ENCODE assay signal across 24 mouse cellular contexts in genomic region chr4:140949052-140949451, GRCm38 (mm10). TPM values are rescaled to one million over a fixed set of nuclear protein-coding genes. Genes with fewer than 3 reads are reported as not detected.
A peak's percentile ranks its signal among the peaks of the same experiment; 100 is the strongest.
DNase-seq lines count a peak whose midpoint lies in the region; ATAC-seq lines count a peak whose summit lies in the region.
"Had no signal": no experiment of that assay in that cellular context is flagged by ENCODE, and none has a peak within 500 bp of the region (broad histone marks: within the 10 kb centered on the region; RNA-seq: fewer than 3 reads in every experiment).

No protein-coding gene starts in this region.

- no peaks in the 10 kb centered on the region for H3K4me1 ChIP-seq in hindbrain, embryonic 16.5 days (ENCODE audit: control insufficient read depth, insufficient read depth, low read depth, low read length)
- H3K4me1 ChIP-seq: hindbrain, embryonic 13.5 days; midbrain, embryonic 15.5 days had no signal

- WGBS in hindbrain, embryonic 16.5 days, result 79% methylated on average over 8 of the region's 8 CpGs

- no peak for ATAC-seq in hindbrain, embryonic 16.5 days
- ATAC-seq: forebrain, embryonic 15.5 days; inflammation-experienced regulatory T-cells, adult 6 months; midbrain, embryonic 15.5 days had no signal

- H3K4me3 ChIP-seq in hindbrain, embryonic 16.5 days (ENCODE audit: low read length), result no peak overlapping the region
- H3K4me3 ChIP-seq: forebrain, embryonic 15.5 days; hindbrain, embryonic 13.5 days; limb, embryonic 12.5 days; liver, embryonic 15.5 days; midbrain, embryonic 10.5 days; midbrain, embryonic 15.5 days had no signal

- no peaks in the 10 kb centered on the region for H3K27me3 ChIP-seq in hindbrain, embryonic 16.5 days (replicated peaks; ENCODE audit: control insufficient read depth, insufficient read depth, low read length)
- H3K27me3 ChIP-seq: forebrain, embryonic 15.5 days; limb, embryonic 12.5 days; midbrain, embryonic 15.5 days had no signal

- peak; percentile 38 to 56 for DNase-seq in spleen, adult 18-20 months
- no peak for DNase-seq in spleen, adult 12 weeks (ENCODE audit: low spot score)
- peak; percentile 52 for DNase-seq in A20 (ENCODE audit: low read depth, low spot score)
- peak; percentile 59 for DNase-seq in induced T-regulatory cell, adult 2 months (ENCODE audit: low read depth)
- DNase-seq in thymus, postnatal 36 days, result peak; percentile 59 to 66
- DNase-seq in layer of hippocampus, adult 9-10 months (ENCODE audit: low spot score), result no peak
- DNase-seq: adrenal gland, adult 8-10 months; cerebellum, adult 8-10 months; cerebellum, postnatal 36 days; gastrocnemius, postnatal 25 days; heart, adult 18-20 months; heart, postnatal 4 days; lung, embryonic 14.5 days; lung, postnatal 14 days had no signal

- H3K27ac ChIP-seq in hindbrain, embryonic 16.5 days (ENCODE audit: low read depth, low read length), result no peak overlapping the region
- H3K27ac ChIP-seq: forebrain, embryonic 15.5 days; hindbrain, embryonic 13.5 days; limb, embryonic 12.5 days; liver, embryonic 15.5 days; midbrain, embryonic 10.5 days; midbrain, embryonic 15.5 days had no signal

- H3K9ac ChIP-seq in hindbrain, embryonic 16.5 days (ENCODE audit: low read depth, low read length), result no peak overlapping the region
- H3K9ac ChIP-seq: forebrain, embryonic 15.5 days; hindbrain, embryonic 13.5 days; limb, embryonic 12.5 days; liver, embryonic 15.5 days; lung, embryonic 14.5 days; midbrain, embryonic 15.5 days had no signal

- no peak overlapping the region for H3K4me2 ChIP-seq in hindbrain, embryonic 16.5 days (ENCODE audit: low read length)
- H3K4me2 ChIP-seq: forebrain, embryonic 15.5 days; heart, embryonic 11.5 days; hindbrain, embryonic 13.5 days; limb, embryonic 12.5 days; liver, embryonic 15.5 days; lung, embryonic 14.5 days; midbrain, embryonic 15.5 days had no signal

- no peaks in the 10 kb centered on the region for H3K36me3 ChIP-seq in hindbrain, embryonic 16.5 days (ENCODE audit: control insufficient read depth, insufficient read depth, low read length)
- H3K36me3 ChIP-seq: forebrain, embryonic 15.5 days; G1E; hindbrain, embryonic 13.5 days; limb, embryonic 12.5 days; liver, embryonic 15.5 days; midbrain, embryonic 10.5 days; midbrain, embryonic 15.5 days had no signal

- no peaks in the 10 kb centered on the region for H3K9me3 ChIP-seq in hindbrain, embryonic 16.5 days (ENCODE audit: control insufficient read depth, low read length)
- H3K9me3 ChIP-seq: forebrain, embryonic 15.5 days; G1E; hindbrain, embryonic 13.5 days; liver, embryonic 15.5 days; midbrain, embryonic 15.5 days had no signal

RNA-seq across cellular contexts. Expression of gene Sdhb, which starts 12.0 kb away (rescaled TPM):
- polyA plus RNA-seq in hindbrain, embryonic 16.5 days (2015; fragmentation: Nextera tagmentation; extraction: Ambion mirVana), result 490 and 530 TPM in 2 replicates

RNA-seq across cellular contexts. Expression of gene Atp13a2, which starts 37.6 kb away (rescaled TPM):
- polyA plus RNA-seq in hindbrain, embryonic 16.5 days (2015; fragmentation: Nextera tagmentation; extraction: Ambion mirVana), result 185 and 196 TPM in 2 replicates

RNA-seq across cellular contexts. Expression of gene Padi2, which starts 42.9 kb away (rescaled TPM):
- 2.4 and 2.7 TPM in 2 replicates for polyA plus RNA-seq in hindbrain, embryonic 16.5 days (2015; fragmentation: Nextera tagmentation; extraction: Ambion mirVana)

Comparison
In these comparisons a context has a peak if more than half of its experiments do, and no peak if none do; other contexts are left out.
1. DNase-seq: peak in spleen, adult 18-20 months (2 of 2), A20 (single experiment), induced T-regulatory cell, adult 2 months (single experiment) and thymus, postnatal 36 days (2 of 2); none in spleen, adult 12 weeks (single experiment) and layer of hippocampus, adult 9-10 months (single experiment).